Mouse (Mus musculus) liver, postnatal 0 days (tissue): ENCODE measurements around the gene Unk. TPM values are rescaled to one million over a fixed set of nuclear protein-coding genes. Genes with fewer than 3 reads are reported as not detected.

ENCODE experiments used
- ATAC-seq: fragments of 200-750 bp; cut with Nextera tagmentation; 2 replicates; pipeline ENCODE4 v1.8.0; 2017; ENCODE audit warnings: mild to moderate bottlenecking, moderate library complexity
- DNase-seq: peaks from one replicate; pipeline ENCODE4 v3.0.0-alpha.2; 2016
- H3K27ac ChIP-seq: fragments of 300-500 bp; sonication (generic); 2 replicates; pipeline ENCODE4 v1.5.1; 2014; ENCODE audit warnings: antibody characterized with exemption, moderate library complexity, mild to moderate bottlenecking, low read depth
- H3K27me3 ChIP-seq: fragments of 300-500 bp; sonication (generic); 2 replicates; pipeline ENCODE4 v1.6.1; 2014; ENCODE audit warnings: low read length, control low read depth, mixed read lengths; ENCODE audit not compliant: insufficient read depth
- H3K36me3 ChIP-seq: fragments of 300-500 bp; sonication (generic); replicated peaks from 2 replicates; pipeline ENCODE4 v1.6.1; 2014; ENCODE audit warnings: mild to moderate bottlenecking, control low read depth, low read length, moderate library complexity, mixed read lengths; ENCODE audit not compliant: insufficient read depth
- H3K4me1 ChIP-seq: fragments of 300-500 bp; sonication (generic); 2 replicates; pipeline ENCODE4 v1.6.1; 2014; ENCODE audit warnings: antibody characterized with exemption, mild to moderate bottlenecking, control low read depth; ENCODE audit not compliant: insufficient read depth
- H3K4me2 ChIP-seq: fragments of 300-500 bp; sonication (generic); 2 replicates; pipeline ENCODE4 v1.6.1; 2014; ENCODE audit warnings: low read depth, mild to moderate bottlenecking, low read length, moderate library complexity, mixed read lengths
- H3K4me3 ChIP-seq: fragments of 300-500 bp; sonication (generic); 2 replicates; pipeline ENCODE4 v1.5.1; 2014; ENCODE audit warnings: low read depth, low read length
- H3K9ac ChIP-seq: fragments of 300-500 bp; sonication (generic); replicated peaks from 2 replicates; pipeline ENCODE4 v1.6.1; 2014; ENCODE audit warnings: mild to moderate bottlenecking, moderate library complexity
- H3K9me3 ChIP-seq: fragments of 300-500 bp; sonication (generic); 2 replicates; pipeline ENCODE4 v1.6.1; 2016; ENCODE audit warnings: mild to moderate bottlenecking, control low read depth, low read length, mixed read lengths
- CTCF ChIP-seq: sonication (generic); IDR thresholded peaks from 2 replicates; pipeline ENCODE4 v1.5.1; 2016; ENCODE audit warnings: antibody characterized with exemption, low read depth
- EP300 ChIP-seq: IDR thresholded peaks from 2 replicates; pipeline ENCODE4 v1.6.1; 2016; ENCODE audit warnings: antibody characterized with exemption, low read depth, mild to moderate bottlenecking
- WGBS: fragments of 180-500 bp; shearing (Covaris S2); extraction: QIAGEN DNeasy Blood & Tissue Kit; methylation state at CpG from one replicate; pipeline ENCODE4 v1.1.7; 2014; ENCODE audit not compliant: insufficient replicate concordance; 5-methylcytosine and 5-hydroxymethylcytosine counted together
- polyA plus RNA-seq: library from polyadenylated mRNA; unstranded; fragments of >200 nt; fragmentation: Nextera tagmentation; extraction: Ambion mirVana; gene quantifications from 2 replicates; pipeline ENCODE4 v1.2.1, GENCODE M21; 2015

Unk gene
- polyA plus RNA-seq, 1 experiment from 2014 or later: 5.1 TPM

GRCm38 (mm10) chr11:116086258-116087193 is 56.4 kb downstream of the Unk start, which contains the start of gene Wbp2:
Wbp2 (minus strand) TSS chr11:116086995.
- Histone ChIP-seq H3K36me3 (peaks cover 30% of the 10 kb centered on the region), H3K4me3 (peak within 1 kb of the TSS; percentile 61), H3K9ac (peak within 1 kb of the TSS; percentile 72), H3K27me3 (no peaks in the 10 kb centered on the region), H3K27ac (peak within 1 kb of the TSS; percentile 86), H3K4me2 (peak within 1 kb of the TSS; percentile 80), H3K9me3 (no peaks in the 10 kb centered on the region), H3K4me1 (peaks cover 41% of the 10 kb centered on the region)
- WGBS: 5% methylated on average over 34 of the region's 43 CpGs
- DNase-seq: peak; percentile 97
- TF ChIP-seq CTCF (peak; percentile 40), EP300 (no peak)
- ATAC-seq: peak; percentile 91

- peak; percentile 92 for DNase-seq
- Histone ChIP-seq H3K36me3 (peaks cover 21% of the 10 kb centered on the region), H3K4me2 (peak overlapping the region; percentile 68), H3K27ac (peak overlapping the region; percentile 86), H3K27me3 (no peaks in the 10 kb centered on the region), H3K4me1 (peaks cover 41% of the 10 kb centered on the region), H3K9me3 (no peaks in the 10 kb centered on the region), H3K9ac (peak overlapping the region; percentile 64), H3K4me3 (peak overlapping the region; percentile 61)
- under 1% methylated on average over 30 of the region's 31 CpGs for WGBS
- TF ChIP-seq CTCF (peak; percentile 97), EP300 (peak; percentile 27)
- peak; percentile 76 for ATAC-seq
Measured at GRCm38 (mm10) chr11:116087194-116088130, 57.3 kb downstream of the Unk start.

- H3K27me3 ChIP-seq: no peaks in the 10 kb centered on the region
- no peaks in the 10 kb centered on the region for H3K9me3 ChIP-seq
- 39% methylated on average over 8 of the region's 8 CpGs for WGBS
- TF ChIP-seq CTCF (no peak), EP300 (peak; percentile 60; the same call in 1 of the 2 replicates)
- peak overlapping the region; percentile 86 for H3K27ac ChIP-seq
- ATAC-seq (peak; percentile 33), DNase-seq (peak; percentile 59)
- peaks cover 41% of the 10 kb centered on the region for H3K4me1 ChIP-seq
- peak overlapping the region; percentile 68; the same call in 1 of the 2 replicates for H3K4me2 ChIP-seq
- no peak overlapping the region for H3K4me3 ChIP-seq
- H3K9ac ChIP-seq: no peak overlapping the region
- H3K36me3 ChIP-seq: peaks cover 16% of the 10 kb centered on the region
Measured at GRCm38 (mm10) chr11:116088188-116088587, 58.1 kb downstream of the Unk start.

- H3K4me2 ChIP-seq: peak overlapping the region; percentile 68; the same call in 1 of the 2 replicates
- H3K9me3 ChIP-seq: no peaks in the 10 kb centered on the region
- H3K9ac ChIP-seq: peak overlapping the region; percentile 19; the same call in 1 of the 2 replicates
Measured at GRCm38 (mm10) chr11:116088741-116089394, 58.7 kb downstream of the Unk start.

GRCm38 (mm10) chr11:116089545-116089944 is 59.4 kb downstream of the Unk start:
- Histone ChIP-seq H3K9me3 (no peaks in the 10 kb centered on the region), H3K36me3 (peaks cover 8% of the 10 kb centered on the region), H3K27ac (peak overlapping the region; percentile 14; the same call in 1 of the 2 replicates), H3K4me2 (no peak overlapping the region), H3K4me1 (peaks cover 40% of the 10 kb centered on the region), H3K9ac (no peak overlapping the region), H3K27me3 (no peaks in the 10 kb centered on the region), H3K4me3 (no peak overlapping the region)
- ATAC-seq (no peak), DNase-seq (no peak)
- TF ChIP-seq EP300: no peak
- no peak for TF ChIP-seq CTCF
- 85% methylated on average over 6 of the region's 6 CpGs for WGBS

More at GRCm38 (mm10) chr11:116088741-116089394, 58.7 kb downstream of the Unk start:
- Histone ChIP-seq H3K27ac (peak overlapping the region; percentile 86), H3K27me3 (no peaks in the 10 kb centered on the region), H3K4me1 (peaks cover 43% of the 10 kb centered on the region), H3K4me3 (no peak overlapping the region), H3K36me3 (peaks cover 9% of the 10 kb centered on the region)
- no peak for DNase-seq
- 35% methylated on average over 11 of the region's 11 CpGs for WGBS
- TF ChIP-seq EP300: peak; percentile 33; the same call in 1 of the 2 replicates
- TF ChIP-seq CTCF: peak; percentile 45
- no peak for ATAC-seq
